Mouse (Mus musculus) erythroblast, embryonic 14.5 days (primary cell): Measurements from ENCODE around the gene Zc3h18. TPM values are rescaled to one million over a fixed set of nuclear protein-coding genes. Genes with fewer than 3 reads are reported as not detected.

Experiments
- H3K27me3 ChIP-seq: 2 replicates; pipeline ENCODE4 v1.6.1; 2012; ENCODE audit warnings: inconsistent platforms; ENCODE audit not compliant: control insufficient read depth
- H3K36me3 ChIP-seq: 2 replicates; pipeline ENCODE4 v1.6.1; 2012; ENCODE audit warnings: mild to moderate bottlenecking, inconsistent platforms; ENCODE audit not compliant: control insufficient read depth
- H3K4me1 ChIP-seq: 2 replicates; pipeline ENCODE4 v1.6.1; 2012; ENCODE audit warnings: inconsistent platforms; ENCODE audit not compliant: control insufficient read depth
- H3K4me3 ChIP-seq: replicated peaks from 2 replicates; pipeline ENCODE3; 2012; ENCODE audit warnings: moderate library complexity, mild to moderate bottlenecking, inconsistent platforms
- H3K9me3 ChIP-seq: 2 replicates; pipeline ENCODE4 v1.6.1; 2012; ENCODE audit warnings: low read length, inconsistent platforms, mixed read lengths; ENCODE audit not compliant: control insufficient read depth
- GATA1 ChIP-seq: IDR thresholded peaks from 2 replicates; pipeline ENCODE4 v1.6.1; 2012; ENCODE audit warnings: low read length, inconsistent platforms, mixed read lengths
- TAL1 ChIP-seq: IDR thresholded peaks from 3 replicates; pipeline ENCODE4 v1.6.1; 2012; ENCODE audit warnings: low read length, inconsistent platforms, mixed read lengths
- polyA plus RNA-seq: library from polyadenylated mRNA; stranded (reverse); fragments of >175 nt; gene quantifications from 2 replicates; pipeline ENCODE4 v1.2.3, GENCODE M21; 2012

Zc3h18 gene
- polyA plus RNA-seq, 1 experiment, result 10.0 TPM

DNA sequence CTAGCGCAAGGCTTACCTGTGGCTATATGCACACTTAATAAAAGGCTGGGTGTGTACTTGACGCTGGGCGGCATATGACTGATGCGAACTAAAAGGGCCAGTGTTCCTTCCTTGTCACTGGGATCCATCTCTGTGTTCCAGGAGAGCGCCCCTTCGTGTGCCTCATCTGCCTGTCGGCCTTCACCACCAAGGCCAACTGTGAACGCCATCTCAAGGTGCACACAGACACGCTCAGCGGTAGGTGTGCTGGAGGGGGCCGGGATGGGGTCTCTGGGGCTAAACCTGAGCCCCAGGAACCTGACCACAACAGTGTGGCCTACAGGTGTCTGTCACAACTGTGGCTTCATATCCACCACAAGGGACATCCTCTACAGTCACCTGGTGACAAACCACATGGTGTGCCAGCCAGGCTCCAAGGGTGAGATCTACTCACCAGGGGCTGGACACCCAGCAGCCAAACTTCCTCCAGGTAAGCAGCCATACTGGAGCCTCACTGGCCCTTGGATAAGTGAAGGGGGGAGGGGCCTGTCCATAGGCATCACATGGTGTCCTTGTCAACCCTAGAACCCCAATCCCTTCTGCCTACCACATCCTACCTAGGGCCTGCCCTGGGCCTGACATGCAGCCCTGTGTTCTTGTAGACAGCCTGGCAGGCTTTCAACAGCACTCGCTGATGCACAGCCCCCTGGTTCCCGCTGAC is 41.5 kb upstream of the Zc3h18 start:
- peaks cover 99% of the 10 kb centered on the region for H3K36me3 ChIP-seq
- H3K4me3 ChIP-seq, result no peak overlapping the region
- peaks cover 26% of the 10 kb centered on the region; the same call in 1 of the 2 replicates for H3K27me3 ChIP-seq
- peaks cover 57% of the 10 kb centered on the region for H3K9me3 ChIP-seq
- H3K4me1 ChIP-seq, result peaks cover 69% of the 10 kb centered on the region
- no peak for TF ChIP-seq TAL1
- TF ChIP-seq GATA1, result no peak

DNA sequence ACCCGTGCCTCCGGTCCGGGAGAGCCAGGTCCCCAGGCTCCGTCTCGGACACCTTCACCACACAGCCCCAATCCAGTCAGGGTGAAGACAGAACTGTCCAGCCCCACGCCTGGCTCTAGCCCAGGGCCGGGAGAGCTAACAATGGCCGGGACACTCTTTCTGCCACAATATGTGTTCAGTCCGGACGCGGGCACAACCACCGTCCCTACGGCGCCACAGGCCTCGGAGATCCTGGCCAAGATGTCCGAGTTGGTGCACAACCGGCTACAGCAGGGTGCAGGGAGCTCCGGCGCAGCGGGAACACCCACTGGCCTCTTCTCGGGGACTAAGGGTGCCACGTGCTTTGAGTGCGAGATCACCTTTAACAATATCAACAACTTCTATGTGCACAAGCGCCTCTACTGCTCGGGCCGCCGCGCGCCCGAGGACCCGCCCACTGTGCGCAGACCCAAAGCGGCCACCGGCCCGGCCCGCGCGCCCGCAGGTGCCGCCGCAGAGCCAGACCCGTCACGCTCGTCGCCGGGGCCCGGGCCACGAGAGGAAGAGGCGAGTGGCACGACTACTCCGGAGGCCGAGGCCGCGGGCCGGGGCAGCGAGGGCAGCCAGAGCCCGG is 40.7 kb upstream of the Zc3h18 start:
- Histone ChIP-seq H3K36me3 (peaks cover 99% of the 10 kb centered on the region), H3K9me3 (peaks cover 61% of the 10 kb centered on the region), H3K27me3 (peaks cover 26% of the 10 kb centered on the region; the same call in 1 of the 2 replicates), H3K4me1 (peaks cover 69% of the 10 kb centered on the region), H3K4me3 (no peak overlapping the region)
- TF ChIP-seq GATA1 (no peak), TAL1 (no peak)

DNA sequence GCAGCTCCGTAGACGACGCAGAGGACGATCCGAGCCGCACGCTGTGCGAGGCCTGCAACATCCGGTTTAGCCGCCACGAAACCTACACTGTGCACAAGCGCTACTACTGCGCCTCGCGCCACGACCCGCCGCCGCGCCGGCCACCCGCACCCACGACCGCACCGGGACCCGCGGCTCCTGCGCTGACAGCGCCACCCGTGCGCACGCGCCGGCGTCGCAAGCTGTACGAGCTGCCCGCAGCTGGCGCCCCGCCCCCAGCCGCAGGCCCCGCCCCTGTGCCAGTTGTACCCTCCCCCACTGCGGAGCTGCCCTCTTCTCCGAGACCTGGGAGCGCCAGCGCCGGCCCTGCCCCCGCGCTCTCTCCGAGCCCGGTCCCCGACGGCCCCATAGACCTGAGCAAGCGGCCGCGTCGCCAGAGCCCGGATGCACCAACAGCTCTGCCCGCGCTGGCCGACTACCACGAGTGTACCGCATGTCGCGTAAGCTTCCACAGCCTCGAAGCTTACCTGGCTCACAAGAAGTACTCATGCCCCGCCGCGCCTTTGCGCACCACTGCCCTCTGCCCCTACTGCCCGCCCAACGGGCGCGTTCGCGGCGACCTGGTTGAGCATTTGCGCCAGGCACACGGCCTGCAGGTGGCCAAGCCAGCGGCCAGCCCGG is 40.0 kb upstream of the Zc3h18 start:
- Histone ChIP-seq H3K4me3 (no peak overlapping the region), H3K36me3 (peaks cover 93% of the 10 kb centered on the region), H3K4me1 (peaks cover 69% of the 10 kb centered on the region), H3K27me3 (peaks cover 26% of the 10 kb centered on the region; the same call in 1 of the 2 replicates), H3K9me3 (peaks cover 67% of the 10 kb centered on the region)
- TF ChIP-seq GATA1 (no peak), TAL1 (no peak)

DNA sequence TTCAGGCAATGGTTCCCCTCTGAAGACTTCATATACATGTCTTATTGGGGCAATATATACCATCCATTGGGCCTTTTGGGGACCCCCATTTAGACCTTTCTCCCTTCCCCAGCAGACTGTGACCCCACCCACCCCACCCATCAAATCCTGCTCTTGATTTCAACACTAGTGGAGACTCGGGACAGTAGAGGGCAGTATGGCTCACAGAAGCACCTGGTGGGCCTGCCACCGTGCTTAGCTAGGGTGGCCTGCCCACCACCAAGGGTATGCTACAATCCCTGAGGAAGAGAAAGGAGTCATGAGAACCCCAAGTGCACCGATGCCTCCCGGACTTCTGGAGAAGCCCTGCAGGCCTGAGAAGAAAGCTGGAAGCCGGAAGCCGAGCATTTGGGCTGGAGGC is 37.6 kb upstream of the Zc3h18 start:
- Histone ChIP-seq H3K4me3 (no peak overlapping the region), H3K9me3 (peaks cover 61% of the 10 kb centered on the region), H3K27me3 (peaks cover 42% of the 10 kb centered on the region), H3K36me3 (peaks cover 70% of the 10 kb centered on the region), H3K4me1 (peaks cover 75% of the 10 kb centered on the region)
- TF ChIP-seq GATA1, result no peak
- no peak for TF ChIP-seq TAL1

DNA sequence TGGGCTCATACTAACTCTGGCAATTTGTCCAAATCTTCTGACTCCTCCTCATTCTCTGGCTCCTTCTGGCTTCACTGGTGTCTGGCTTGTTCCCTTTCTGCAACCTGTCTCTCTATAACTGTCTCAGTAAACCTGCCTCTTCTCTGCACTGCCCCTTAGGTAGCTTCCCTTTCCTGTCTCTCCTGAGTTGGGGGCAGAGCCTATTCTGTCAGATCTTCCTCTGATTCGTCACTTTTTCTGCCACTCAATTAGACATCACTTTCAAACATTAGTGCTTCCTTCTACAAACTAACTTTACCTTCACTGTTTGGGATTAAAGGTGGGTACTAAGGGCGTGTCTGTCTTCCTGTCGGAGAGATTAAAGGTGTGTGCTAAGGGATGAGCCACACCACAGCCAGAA is 35.6 kb upstream of the Zc3h18 start:
- TF ChIP-seq GATA1 (no peak), TAL1 (no peak)
- Histone ChIP-seq H3K4me3 (no peak overlapping the region), H3K4me1 (peaks cover 88% of the 10 kb centered on the region), H3K9me3 (peaks cover 42% of the 10 kb centered on the region), H3K27me3 (peaks cover 32% of the 10 kb centered on the region), H3K36me3 (peaks cover 51% of the 10 kb centered on the region)

DNA sequence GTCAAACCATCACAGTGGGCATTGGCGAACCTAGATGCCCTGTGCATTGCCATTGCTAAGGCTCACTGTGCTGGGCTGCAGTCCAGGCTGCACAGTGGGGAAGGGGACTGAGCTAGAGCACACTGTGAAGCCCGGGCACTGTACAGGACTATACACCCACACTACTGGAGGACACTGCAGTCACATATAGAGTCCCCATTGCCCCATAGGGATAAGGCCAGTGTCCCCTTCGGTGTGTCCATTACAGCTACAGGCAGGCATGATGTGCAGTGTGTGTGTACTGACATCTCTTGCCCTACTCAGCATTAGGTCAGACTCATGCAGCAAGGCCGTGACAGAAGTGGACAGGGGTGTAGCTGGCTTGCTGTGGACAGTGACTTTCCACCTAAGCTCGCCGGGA is 34.6 kb upstream of the Zc3h18 start:
- peaks cover 40% of the 10 kb centered on the region for H3K36me3 ChIP-seq
- H3K27me3 ChIP-seq, result peaks cover 22% of the 10 kb centered on the region
- peaks cover 90% of the 10 kb centered on the region for H3K4me1 ChIP-seq
- H3K9me3 ChIP-seq, result peaks cover 31% of the 10 kb centered on the region
- no peak overlapping the region for H3K4me3 ChIP-seq
- TF ChIP-seq GATA1, result no peak
- no peak for TF ChIP-seq TAL1

DNA sequence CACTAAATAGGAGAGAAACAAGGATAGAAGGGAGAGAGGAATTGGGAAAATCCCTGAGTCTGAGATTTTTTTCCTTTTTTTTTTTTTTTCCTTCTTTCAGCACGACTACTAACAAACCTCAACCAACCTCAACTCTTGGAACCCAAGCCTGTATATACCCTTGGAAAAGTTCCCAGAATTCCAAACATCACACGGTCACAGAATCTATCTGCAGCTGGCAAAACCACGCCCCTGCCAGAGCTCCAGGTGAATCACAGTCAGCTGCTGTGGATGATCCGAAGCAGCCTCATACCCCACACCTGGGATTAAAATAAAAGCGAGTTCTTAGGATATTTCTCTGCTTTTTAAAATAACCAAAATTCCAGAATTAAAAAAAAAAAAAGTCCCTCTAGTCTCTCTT is 34.0 kb upstream of the Zc3h18 start:
- Histone ChIP-seq H3K4me1 (peaks cover 91% of the 10 kb centered on the region), H3K27me3 (peaks cover 21% of the 10 kb centered on the region), H3K9me3 (peaks cover 26% of the 10 kb centered on the region), H3K36me3 (peaks cover 35% of the 10 kb centered on the region), H3K4me3 (no peak overlapping the region)
- TF ChIP-seq TAL1, result no peak
- no peak for TF ChIP-seq GATA1

DNA sequence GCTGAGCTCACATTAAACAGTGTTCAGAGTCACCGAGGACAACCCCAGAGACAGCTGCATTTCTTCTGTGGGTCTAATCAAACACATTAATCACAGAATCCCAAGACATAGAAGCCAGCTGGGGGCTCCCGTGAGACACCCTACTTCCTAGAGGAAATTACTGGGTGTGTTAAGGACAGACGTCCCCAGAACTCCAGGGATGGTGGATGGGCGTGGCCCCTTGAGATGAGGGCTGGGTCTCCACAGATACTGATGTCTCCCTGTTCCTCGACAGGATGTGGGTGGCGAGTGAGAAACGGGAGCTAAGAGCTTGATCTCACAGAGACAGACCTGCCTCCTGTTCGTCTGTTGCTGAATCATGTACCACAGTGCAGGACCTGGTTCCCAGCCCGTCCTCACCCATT is 33.6 kb upstream of the Zc3h18 start:
- peaks cover 30% of the 10 kb centered on the region for H3K36me3 ChIP-seq
- peaks cover 21% of the 10 kb centered on the region for H3K9me3 ChIP-seq
- H3K4me1 ChIP-seq, result peaks cover 92% of the 10 kb centered on the region
- peak overlapping the region; percentile 55 for H3K4me3 ChIP-seq
- H3K27me3 ChIP-seq, result peaks cover 21% of the 10 kb centered on the region
- TF ChIP-seq TAL1 (no peak), GATA1 (no peak)

DNA sequence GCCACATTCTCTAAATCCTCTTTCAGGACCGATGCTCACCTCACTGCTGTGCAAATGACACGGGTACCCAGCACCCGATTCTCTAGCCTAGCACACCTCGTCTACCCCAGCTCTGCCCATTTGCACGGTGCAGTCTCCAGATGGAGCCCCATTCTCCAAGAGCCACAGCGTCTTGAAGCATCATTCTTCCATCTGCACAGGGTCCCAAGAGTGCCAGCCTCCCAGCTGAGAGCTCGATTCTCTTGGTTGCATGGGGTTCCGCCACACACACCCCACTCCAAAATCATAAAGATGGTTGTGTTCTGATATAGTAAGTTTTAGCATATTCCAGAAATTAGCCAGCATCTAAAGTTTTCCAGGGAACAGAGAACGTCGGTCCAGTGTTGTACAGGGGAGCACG is 33.1 kb upstream of the Zc3h18 start:
- Histone ChIP-seq H3K4me3 (peak overlapping the region; percentile 55), H3K9me3 (peaks cover 16% of the 10 kb centered on the region), H3K36me3 (peaks cover 25% of the 10 kb centered on the region), H3K27me3 (peaks cover 21% of the 10 kb centered on the region), H3K4me1 (peaks cover 92% of the 10 kb centered on the region)
- no peak for TF ChIP-seq GATA1
- TF ChIP-seq TAL1, result no peak
